In genomic region chr14:18238750-18239731, GRCm38 (mm10) we compare ENCODE assay signal across 8 mouse cellular contexts. TPM values are rescaled to one million over a fixed set of nuclear protein-coding genes. Genes with fewer than 3 reads are reported as not detected.
DNase-seq lines count a peak whose midpoint lies in the region; ATAC-seq lines count a peak whose summit lies in the region.

Nr1d2 (minus strand) TSS chr14:18239127.

- H3K9ac ChIP-seq in hindbrain, embryonic 12.5 days: peak within 1 kb of the TSS; percentile 59

- H3K27ac ChIP-seq in hindbrain, embryonic 12.5 days: peak within 1 kb of the TSS; percentile 75

- peak within 1 kb of the TSS; percentile 81 for H3K4me2 ChIP-seq in hindbrain, embryonic 12.5 days (replicated peaks)

- H3K4me1 ChIP-seq in hindbrain, embryonic 12.5 days: no peaks in the 10 kb centered on the region

- peak; percentile 98 for DNase-seq in NIH3T3 (ENCODE audit: low read depth)
- DNase-seq in cerebellum, postnatal 10 days: peak; percentile 99 to 100
- peak; percentile 98 to 99 for DNase-seq in frontal cortex, postnatal 10 days (ENCODE audit: low spot score in 2 of 2)
- DNase-seq in layer of hippocampus, postnatal 14 days (ENCODE audit: low spot score in 2 of 2): peak; percentile 96 to 98
- peak; percentile 99 for DNase-seq in lung, postnatal 14 days
- DNase-seq in retina, adult 2 months (ENCODE audit: low read depth, low spot score): peak; percentile 99
- peak; percentile 97 to 98 for DNase-seq in thymus, postnatal 36 days

- H3K4me3 ChIP-seq in hindbrain, embryonic 12.5 days: peak within 1 kb of the TSS; percentile 84

- ATAC-seq in hindbrain, embryonic 12.5 days (ENCODE audit: low FRiP score): peak; percentile 93

- WGBS in hindbrain, embryonic 12.5 days: 2% methylated on average over 61 of the region's 66 CpGs

- no peaks in the 10 kb centered on the region; the same call in 1 of the 2 replicates for H3K27me3 ChIP-seq in hindbrain, embryonic 12.5 days

- H3K9me3 ChIP-seq in hindbrain, embryonic 12.5 days (replicated peaks): no peaks in the 10 kb centered on the region

- no peaks in the 10 kb centered on the region for H3K36me3 ChIP-seq in hindbrain, embryonic 12.5 days

RNA-seq across cellular contexts. Expression of gene Nr1d2, which starts in this region (rescaled TPM):
- polyA plus RNA-seq in hindbrain, embryonic 12.5 days (2016; fragmentation: Nextera tagmentation; extraction: Ambion mirVana): 4.9 and 5.3 TPM in 2 replicates
- total RNA-seq in layer of hippocampus, postnatal 14 days (2021): 10 to 100 TPM; 49.5 to 50.3 TPM

Comparison
In these comparisons a context has a peak if more than half of its experiments do, and no peak if none do; other contexts are left out.
1. Peak in every context shown above with its lines: DNase-seq, ATAC-seq, H3K4me3 ChIP-seq and H3K27ac ChIP-seq.